Mouse (Mus musculus) megakaryocyte, embryonic 14.5 days (primary cell): Measurements from ENCODE around the gene BC048403. TPM values are rescaled to one million over a fixed set of nuclear protein-coding genes. Genes with fewer than 3 reads are reported as not detected.

ENCODE experiments used
- H3K27me3 ChIP-seq: replicated peaks from 2 replicates; pipeline ENCODE3; 2012; ENCODE audit warnings: inconsistent platforms
- H3K36me3 ChIP-seq: replicated peaks from 2 replicates; pipeline ENCODE3; 2012; ENCODE audit warnings: low read length, inconsistent platforms, mixed read lengths
- H3K4me1 ChIP-seq: 2 replicates; pipeline ENCODE4 v1.6.1; 2012; ENCODE audit warnings: inconsistent platforms
- H3K4me3 ChIP-seq: replicated peaks from 2 replicates; pipeline ENCODE3; 2012; ENCODE audit warnings: moderate library complexity, mild to moderate bottlenecking, inconsistent platforms
- H3K9me3 ChIP-seq: 2 replicates; pipeline ENCODE4 v1.6.1; 2012; ENCODE audit warnings: inconsistent platforms
- FLI1 ChIP-seq: IDR thresholded peaks from 2 replicates; pipeline ENCODE4 v1.6.1; 2012; ENCODE audit warnings: low read length, inconsistent platforms, mixed read lengths
- GATA1 ChIP-seq: IDR thresholded peaks from 3 replicates; pipeline ENCODE4 v1.6.1; 2012; ENCODE audit warnings: mixed read lengths, low read length, inconsistent platforms, borderline replicate concordance
- polyA plus RNA-seq: library from polyadenylated mRNA; stranded (reverse); fragments of >175 nt; gene quantifications from 2 replicates; pipeline ENCODE4 v1.2.3, GENCODE M21; 2012; ENCODE audit warnings: low replicate concordance; ENCODE audit not compliant: insufficient read depth

BC048403 gene
- 6.2 and 7.3 TPM in 2 replicates for polyA plus RNA-seq

DNA sequence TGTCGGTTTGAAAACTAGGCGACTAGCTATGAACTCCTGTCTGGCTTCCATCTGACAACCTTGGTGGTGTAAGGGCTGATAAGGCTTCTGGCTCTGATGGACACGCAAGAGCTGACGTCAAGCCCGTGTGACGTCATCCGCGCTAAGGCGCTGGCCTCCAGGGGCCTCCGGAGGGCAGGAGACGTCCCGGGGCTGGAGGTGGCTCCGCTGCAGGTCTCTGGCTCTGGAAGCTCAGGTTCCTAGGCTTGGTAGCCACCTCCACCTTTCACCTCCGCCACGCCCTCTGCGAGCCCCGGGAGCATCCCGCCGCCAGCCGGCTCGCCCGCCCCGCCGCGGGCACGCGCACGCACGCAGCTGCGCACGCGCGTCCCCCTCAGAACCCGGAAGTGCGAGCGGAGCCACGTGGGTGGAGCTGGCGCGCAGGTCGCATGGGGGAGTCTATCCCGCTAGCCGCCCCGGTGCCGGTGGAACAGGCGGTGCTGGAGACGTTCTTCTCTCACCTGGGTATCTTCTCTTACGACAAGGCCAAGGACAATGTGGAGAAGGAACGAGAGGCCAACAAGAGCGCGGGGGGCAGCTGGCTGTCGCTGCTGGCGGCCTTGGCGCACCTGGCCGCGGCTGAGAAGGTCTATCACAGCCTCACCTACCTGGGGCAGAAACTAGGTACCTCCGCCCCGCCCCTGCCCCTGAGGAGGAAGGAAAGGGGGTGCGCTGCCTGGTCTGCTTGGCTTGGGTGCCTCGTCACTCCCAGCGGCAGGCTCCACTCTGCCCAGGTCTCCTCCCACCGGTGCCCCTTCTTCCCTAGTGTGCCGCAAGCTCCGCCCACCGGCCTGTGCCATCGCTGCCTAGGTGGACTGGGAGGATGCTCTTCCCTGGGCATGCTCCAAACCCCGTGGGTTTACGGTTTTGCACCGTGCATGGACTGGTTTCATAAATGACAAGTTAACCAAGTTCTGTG, at the start of gene BC048403:
Gene BC048403, plus strand, starts transcription at position 390 of the 958 bp plus-strand sequence.
- Histone ChIP-seq H3K36me3 (peaks cover 22% of the 10 kb centered on the region), H3K27me3 (no peaks in the 10 kb centered on the region), H3K4me1 (peaks cover 27% of the 10 kb centered on the region), H3K9me3 (peaks cover 14% of the 10 kb centered on the region), H3K4me3 (peak within 1 kb of the TSS; percentile 100)
- TF ChIP-seq FLI1 (no peak), GATA1 (no peak)

DNA sequence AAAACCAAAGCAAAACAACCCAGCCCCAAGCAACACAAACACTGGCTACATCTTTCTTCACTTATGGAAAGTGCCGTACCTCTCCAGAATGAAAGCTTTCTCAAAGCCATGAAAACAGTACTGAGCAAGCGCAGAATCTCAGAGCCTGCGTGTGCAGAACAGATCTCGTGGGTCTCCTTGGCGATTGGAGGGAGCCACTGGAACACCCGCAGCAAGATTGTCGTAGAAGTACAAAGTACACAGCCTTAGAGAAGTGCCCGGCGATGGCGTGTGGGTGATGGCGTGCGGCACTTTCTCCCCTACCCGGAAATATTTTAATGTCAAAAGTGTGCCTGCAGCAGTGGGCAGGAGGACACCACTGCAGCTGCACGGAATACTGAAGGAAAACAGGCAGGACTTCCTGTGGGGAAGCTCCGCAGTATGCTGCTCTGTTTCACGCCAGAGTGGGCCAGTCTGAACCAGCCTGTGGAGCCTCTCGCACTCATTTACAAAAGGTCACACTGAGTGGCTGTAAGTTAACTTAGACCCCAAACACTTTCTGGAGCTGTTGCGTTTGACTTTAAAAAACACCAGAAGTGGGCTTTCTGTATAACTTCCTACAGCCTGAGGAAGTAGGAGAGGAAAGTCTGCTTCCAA, 46.7 kb upstream of the BC048403 start:
- 0 out of 2 replicates have a peak, but pooled peaks cover 3% of the 10 kb centered on the region for H3K4me1 ChIP-seq
- H3K4me3 ChIP-seq: peak overlapping the region; percentile 70
- TF ChIP-seq FLI1: no peak
- TF ChIP-seq GATA1: no peak
- H3K9me3 ChIP-seq: peaks cover 22% of the 10 kb centered on the region
- H3K27me3 ChIP-seq: peaks cover 3% of the 10 kb centered on the region
- no peaks in the 10 kb centered on the region for H3K36me3 ChIP-seq

DNA sequence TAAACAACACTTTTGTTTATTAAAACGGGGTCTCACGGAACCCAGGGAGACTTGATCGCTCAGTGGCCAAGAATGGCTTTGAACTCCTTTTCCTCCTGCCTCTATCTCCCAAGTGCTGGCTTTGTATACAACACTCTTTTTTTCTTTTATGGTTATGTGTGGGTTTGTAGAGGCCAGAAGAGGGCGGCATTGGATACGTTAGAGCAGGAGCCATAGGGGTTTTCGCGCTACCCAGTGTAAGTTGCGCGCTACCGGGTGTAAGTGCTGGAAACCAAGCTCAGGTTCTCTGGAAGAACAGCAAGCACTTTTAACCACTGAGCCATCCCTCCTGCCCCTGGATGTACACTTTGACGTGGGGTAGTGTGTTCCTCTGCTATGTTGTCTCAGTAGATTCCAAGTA, 45.2 kb upstream of the BC048403 start:
- peaks cover 23% of the 10 kb centered on the region for H3K9me3 ChIP-seq
- H3K4me1 ChIP-seq: 0 out of 2 replicates have a peak, but pooled peaks cover 3% of the 10 kb centered on the region
- no peak for TF ChIP-seq GATA1
- no peaks in the 10 kb centered on the region for H3K36me3 ChIP-seq
- peaks cover 3% of the 10 kb centered on the region for H3K27me3 ChIP-seq
- H3K4me3 ChIP-seq: no peak overlapping the region

DNA sequence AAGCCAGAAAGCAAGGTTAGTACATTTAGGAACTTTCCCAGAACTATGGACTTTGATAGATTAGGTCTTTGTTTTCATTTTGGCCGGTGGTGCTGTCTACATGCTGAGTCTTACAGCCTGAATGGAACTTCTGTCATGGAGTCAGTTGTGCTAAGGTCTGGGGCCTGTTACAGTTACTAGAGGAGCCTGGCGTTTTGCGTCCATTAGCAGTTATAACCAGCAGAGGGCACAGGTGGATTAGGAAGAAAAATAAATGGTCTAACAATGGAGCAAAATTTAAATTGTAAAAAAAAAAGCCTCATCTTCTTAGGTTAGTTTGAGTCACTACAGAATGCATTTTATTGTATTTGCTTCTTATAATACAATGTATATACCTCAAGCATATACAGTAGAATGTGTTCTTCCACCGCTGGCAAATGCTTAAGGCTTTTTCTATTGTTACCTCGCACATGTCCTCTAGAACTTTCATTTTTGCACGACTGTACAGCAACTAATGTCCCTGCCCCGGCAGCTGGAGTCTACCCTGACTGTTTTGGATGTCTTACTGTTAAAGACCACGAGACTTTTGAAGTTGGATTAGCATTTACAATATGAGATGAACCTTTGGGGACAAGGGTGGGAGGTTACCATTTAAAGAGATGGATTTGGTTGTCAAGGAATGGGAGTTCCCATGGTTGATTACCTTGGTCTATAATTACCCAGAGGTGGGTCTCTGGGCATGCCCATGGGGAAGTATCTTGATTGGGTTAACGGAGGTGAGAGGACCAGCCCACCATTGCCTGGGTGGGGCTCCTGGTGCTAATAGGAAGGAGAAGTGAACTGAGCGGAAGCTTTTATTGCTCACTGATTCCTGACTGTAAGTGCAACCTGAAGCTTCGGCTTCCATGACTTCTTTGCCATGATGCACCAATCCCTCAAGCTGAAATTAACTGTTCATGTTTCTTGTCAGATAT, 38.2 kb upstream of the BC048403 start:
- TF ChIP-seq FLI1: no peak
- TF ChIP-seq GATA1: no peak
- Histone ChIP-seq H3K4me3 (no peak overlapping the region), H3K27me3 (peaks cover 2% of the 10 kb centered on the region), H3K4me1 (peaks cover 7% of the 10 kb centered on the region; the same call in 1 of the 2 replicates), H3K36me3 (no peaks in the 10 kb centered on the region), H3K9me3 (peaks cover 19% of the 10 kb centered on the region)

DNA sequence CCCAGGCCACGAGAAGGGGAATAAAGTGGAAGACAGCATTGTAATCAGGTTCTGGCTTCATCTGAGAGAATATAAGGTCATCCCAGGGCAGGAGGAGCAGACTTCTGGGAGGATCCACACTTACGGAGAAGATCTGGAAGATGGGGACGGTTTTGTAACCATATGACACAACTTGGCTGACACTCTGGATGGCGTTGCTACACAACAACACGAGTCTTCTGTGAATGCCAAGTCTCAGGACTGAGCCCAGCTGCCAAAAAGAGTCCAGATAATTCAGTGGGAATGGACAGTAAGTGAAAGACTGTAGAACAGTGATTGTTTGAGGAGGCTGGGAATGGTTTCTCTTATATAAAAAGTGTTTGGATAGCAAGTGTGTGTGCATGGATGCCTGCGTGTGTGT, 36.1 kb upstream of the BC048403 start:
- Histone ChIP-seq H3K27me3 (peaks cover 2% of the 10 kb centered on the region), H3K36me3 (no peaks in the 10 kb centered on the region), H3K4me1 (peaks cover 7% of the 10 kb centered on the region; the same call in 1 of the 2 replicates), H3K9me3 (peaks cover 9% of the 10 kb centered on the region), H3K4me3 (peak overlapping the region; percentile 71)
- no peak for TF ChIP-seq FLI1
- no peak for TF ChIP-seq GATA1

DNA sequence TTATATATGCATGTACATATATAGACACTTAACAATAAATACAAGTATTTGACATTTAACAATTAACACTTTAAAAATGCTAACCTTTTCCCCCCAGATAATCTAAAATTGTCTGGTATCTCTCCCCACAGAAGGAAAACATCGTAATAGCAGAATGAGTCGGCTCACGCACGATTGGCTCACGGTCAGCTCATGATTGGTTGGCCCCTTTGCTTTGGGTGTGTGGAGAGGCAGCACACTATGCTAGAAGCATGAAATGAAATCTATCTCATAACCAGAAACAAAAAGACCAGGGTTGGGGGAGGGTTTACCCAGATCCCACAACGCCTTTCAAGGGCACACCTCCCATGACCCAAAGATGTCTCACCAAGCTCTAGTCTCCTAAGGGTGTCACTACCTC, 34.9 kb upstream of the BC048403 start:
- H3K27me3 ChIP-seq: peaks cover 2% of the 10 kb centered on the region
- no peak for TF ChIP-seq FLI1
- no peak for TF ChIP-seq GATA1
- H3K36me3 ChIP-seq: no peaks in the 10 kb centered on the region
- peaks cover 9% of the 10 kb centered on the region for H3K9me3 ChIP-seq
- H3K4me3 ChIP-seq: no peak overlapping the region
- H3K4me1 ChIP-seq: peaks cover 7% of the 10 kb centered on the region; the same call in 1 of the 2 replicates

DNA sequence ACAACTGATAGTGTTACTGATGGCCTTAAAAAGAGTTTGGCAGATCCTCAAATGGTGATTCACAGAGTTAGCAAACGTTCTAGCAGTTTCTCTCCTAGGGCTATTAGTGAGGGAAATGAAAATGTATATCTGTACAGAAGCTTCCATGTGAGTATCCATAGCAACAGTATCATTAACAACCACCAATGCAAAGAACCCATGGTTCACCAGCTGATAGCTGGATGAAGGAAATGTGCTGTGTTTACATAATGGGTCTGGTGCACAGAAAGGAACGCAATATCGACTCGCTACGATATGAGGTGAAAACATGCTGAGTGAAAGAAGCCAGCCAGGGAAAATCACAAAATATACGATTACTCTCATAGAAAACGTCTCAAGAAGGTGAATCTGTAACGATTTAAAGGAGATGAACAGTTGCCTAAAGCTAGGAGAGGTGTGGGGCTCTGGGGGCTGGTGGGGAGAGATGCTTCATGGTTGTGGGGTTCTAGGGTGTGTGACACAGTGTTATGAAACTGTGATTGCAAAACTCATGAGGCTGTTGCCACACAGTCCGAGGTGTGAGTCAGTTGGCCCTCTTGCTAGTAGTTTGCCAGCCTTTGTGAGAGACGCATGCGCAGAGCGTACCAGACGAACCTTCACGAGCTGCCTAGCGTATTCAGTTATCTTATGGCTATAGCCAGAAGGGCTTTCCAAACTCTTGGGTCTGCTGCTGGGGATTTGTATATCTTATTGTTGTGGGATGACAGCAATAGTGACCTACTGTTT, 34.2 kb upstream of the BC048403 start:
- no peak overlapping the region for H3K4me3 ChIP-seq

DNA sequence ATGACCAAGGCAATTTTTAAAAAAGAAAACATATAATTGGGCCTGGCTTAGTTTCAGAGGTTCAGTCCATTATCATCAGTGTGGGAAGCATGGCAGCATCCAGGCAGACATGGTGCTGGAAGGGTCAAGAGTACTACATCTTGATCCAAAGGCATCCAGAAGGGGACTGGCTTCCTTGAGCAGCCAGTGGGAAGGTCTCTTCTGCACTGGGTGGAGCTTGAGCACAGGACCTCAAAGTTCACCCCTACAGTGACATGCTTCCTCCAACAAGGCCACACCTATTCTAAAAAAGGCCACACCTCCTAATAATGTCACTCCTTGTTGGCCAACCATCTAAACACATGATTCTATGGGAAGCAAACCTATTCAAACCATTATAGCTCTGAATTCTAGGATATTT, 22.9 kb upstream of the BC048403 start:
- TF ChIP-seq FLI1: no peak
- TF ChIP-seq GATA1: no peak
- Histone ChIP-seq H3K27me3 (peaks cover 2% of the 10 kb centered on the region), H3K36me3 (no peaks in the 10 kb centered on the region), H3K9me3 (peaks cover 37% of the 10 kb centered on the region), H3K4me3 (no peak overlapping the region), H3K4me1 (no peaks in the 10 kb centered on the region)

More for the DNA sequence above, 34.2 kb upstream of the BC048403 start:
- Histone ChIP-seq H3K27me3 (no peaks in the 10 kb centered on the region), H3K36me3 (no peaks in the 10 kb centered on the region), H3K9me3 (peaks cover 9% of the 10 kb centered on the region), H3K4me1 (peaks cover 7% of the 10 kb centered on the region; the same call in 1 of the 2 replicates)
- TF ChIP-seq GATA1 (no peak), FLI1 (no peak)
